Mouse (Mus musculus): ENCODE measurements around the gene Orc3. TPM values are rescaled to one million over a fixed set of nuclear protein-coding genes. Genes with fewer than 3 reads are reported as not detected.
A peak's percentile ranks its signal among the peaks of the same experiment; 100 is the strongest.
"Not testable (repeated sequence)": the region's sequence is repeated elsewhere in the genome, so short reads cannot be mapped to it uniquely, and the experiment has no call there.

Gene Orc3
- polyA plus RNA-seq, 1 experiment from 2014 or later: 78.8 TPM

GRCm38 (mm10) chr4:34581990-34582389 lies 32.8 kb downstream of the Orc3 start:
- H3K9me3 ChIP-seq: no peaks in the 10 kb centered on the region
- H3K27me3 ChIP-seq: no peaks in the 10 kb centered on the region
- no peak overlapping the region for H3K9ac ChIP-seq

GRCm38 (mm10) chr4:34581489-34581888 lies 33.3 kb downstream of the Orc3 start:
- H3K36me3 ChIP-seq: peaks cover 58% of the 10 kb centered on the region
- 81% methylated on average over 1 of the region's 1 CpGs for WGBS

More at GRCm38 (mm10) chr4:34581990-34582389, 32.8 kb downstream of the Orc3 start:
- H3K4me1 ChIP-seq: no peaks in the 10 kb centered on the region
- H3K27ac ChIP-seq: no peak overlapping the region
- H3K36me3 ChIP-seq: peaks cover 54% of the 10 kb centered on the region
- no peak for ATAC-seq (ENCODE audit: insufficient number of reproducible peaks, low FRiP score, low TSS enrichment, low read depth)
- no peak overlapping the region for H3K4me3 ChIP-seq
- H3K4me2 ChIP-seq: no peak overlapping the region
- whole genome bisulfite sequencing: 66% methylated on average over 7 of the region's 7 CpGs

GRCm38 (mm10) chr4:34579215-34579614 lies 35.5 kb downstream of the Orc3 start:
- no peak for ATAC-seq (ENCODE audit: insufficient number of reproducible peaks, low FRiP score, low TSS enrichment, low read depth)
- H3K27me3 ChIP-seq: no peaks in the 10 kb centered on the region
- H3K27ac ChIP-seq: no peak overlapping the region
- H3K4me2 ChIP-seq: no peak overlapping the region
- H3K4me1 ChIP-seq: no peaks in the 10 kb centered on the region
- no peak overlapping the region for H3K9ac ChIP-seq
- H3K36me3 ChIP-seq: peaks cover 71% of the 10 kb centered on the region
- H3K9me3 ChIP-seq: no peaks in the 10 kb centered on the region
- no peak overlapping the region for H3K4me3 ChIP-seq
- WGBS: 88% methylated on average over 1 of the region's 1 CpGs

More at GRCm38 (mm10) chr4:34581489-34581888, 33.3 kb downstream of the Orc3 start:
- not testable (repeated sequence) for H3K27ac ChIP-seq; H3K9ac ChIP-seq; H3K4me1 ChIP-seq; H3K4me3 ChIP-seq; H3K4me2 ChIP-seq; H3K9me3 ChIP-seq; H3K27me3 ChIP-seq; ATAC-seq (ENCODE audit: insufficient number of reproducible peaks, low FRiP score, low TSS enrichment, low read depth)

- 95% methylated on average over 2 of the region's 2 CpGs for WGBS
- no peak overlapping the region for H3K27ac ChIP-seq
- no peaks in the 10 kb centered on the region for H3K27me3 ChIP-seq
- peaks cover 70% of the 10 kb centered on the region for H3K36me3 ChIP-seq
- no peak for ATAC-seq (ENCODE audit: insufficient number of reproducible peaks, low FRiP score, low TSS enrichment, low read depth)
- no peak overlapping the region for H3K9ac ChIP-seq
- H3K4me2 ChIP-seq: no peak overlapping the region
- no peaks in the 10 kb centered on the region for H3K9me3 ChIP-seq
- no peak overlapping the region for H3K4me3 ChIP-seq
- no peaks in the 10 kb centered on the region for H3K4me1 ChIP-seq
These were observed 37.7 kb downstream of the Orc3 start for GRCm38 (mm10) chr4:34577028-34577427.

- Histone ChIP-seq H3K36me3 (peaks cover 75% of the 10 kb centered on the region), H3K4me1 (no peaks in the 10 kb centered on the region), H3K27ac (no peak overlapping the region), H3K4me3 (no peak overlapping the region), H3K27me3 (no peaks in the 10 kb centered on the region), H3K9me3 (no peaks in the 10 kb centered on the region), H3K9ac (no peak overlapping the region), H3K4me2 (no peak overlapping the region)
- no peak for ATAC-seq (ENCODE audit: insufficient number of reproducible peaks, low FRiP score, low TSS enrichment, low read depth)
- WGBS: 72% methylated on average over 2 of the region's 2 CpGs
These were observed 41.9 kb downstream of the Orc3 start for GRCm38 (mm10) chr4:34572876-34573275.

GRCm38 (mm10) chr4:34566226-34566625 lies 48.5 kb downstream of the Orc3 start:
- H3K27me3 ChIP-seq: no peaks in the 10 kb centered on the region
- H3K27ac ChIP-seq: no peak overlapping the region
- no peaks in the 10 kb centered on the region for H3K4me1 ChIP-seq
- no peak for ATAC-seq (ENCODE audit: insufficient number of reproducible peaks, low FRiP score, low TSS enrichment, low read depth)
- H3K4me3 ChIP-seq: no peak overlapping the region
- no peak overlapping the region for H3K4me2 ChIP-seq
- WGBS: 82% methylated on average over 6 of the region's 6 CpGs
- H3K9ac ChIP-seq: no peak overlapping the region
- peaks cover 52% of the 10 kb centered on the region for H3K36me3 ChIP-seq
- H3K9me3 ChIP-seq: no peaks in the 10 kb centered on the region

- no peak for ATAC-seq (ENCODE audit: insufficient number of reproducible peaks, low FRiP score, low TSS enrichment, low read depth)
- 53% methylated on average over 4 of the region's 4 CpGs for WGBS
These were observed 53.8 kb downstream of the Orc3 start for GRCm38 (mm10) chr4:34560971-34561370.

GRCm38 (mm10) chr4:34556183-34556582 lies 58.6 kb downstream of the Orc3 start:
- no peak overlapping the region for H3K27ac ChIP-seq
- no peak for ATAC-seq (ENCODE audit: insufficient number of reproducible peaks, low FRiP score, low TSS enrichment, low read depth)
- H3K36me3 ChIP-seq: no peaks in the 10 kb centered on the region
- no peak overlapping the region for H3K4me3 ChIP-seq
- no peaks in the 10 kb centered on the region for H3K27me3 ChIP-seq
- peaks cover 9% of the 10 kb centered on the region; the same call in 1 of the 2 replicates for H3K4me1 ChIP-seq
- no peak overlapping the region for H3K9ac ChIP-seq
- H3K9me3 ChIP-seq: no peaks in the 10 kb centered on the region
- H3K4me2 ChIP-seq: no peak overlapping the region

More at GRCm38 (mm10) chr4:34560971-34561370, 53.8 kb downstream of the Orc3 start:
- no peaks in the 10 kb centered on the region for H3K27me3 ChIP-seq
- H3K9ac ChIP-seq: no peak overlapping the region
- H3K27ac ChIP-seq: no peak overlapping the region
- H3K4me3 ChIP-seq: no peak overlapping the region
- no peaks in the 10 kb centered on the region for H3K9me3 ChIP-seq
- H3K4me1 ChIP-seq: no peaks in the 10 kb centered on the region
- H3K36me3 ChIP-seq: peaks cover 12% of the 10 kb centered on the region
- no peak overlapping the region for H3K4me2 ChIP-seq

- WGBS: 89% methylated on average over 3 of the region's 3 CpGs
- ATAC-seq (ENCODE audit: insufficient number of reproducible peaks, low FRiP score, low TSS enrichment, low read depth): no peak
- H3K27ac ChIP-seq: no peak overlapping the region
These were observed 59.1 kb downstream of the Orc3 start for GRCm38 (mm10) chr4:34555604-34556003.

GRCm38 (mm10) chr4:34554596-34554995 lies 60.1 kb downstream of the Orc3 start:
- H3K27ac ChIP-seq: no peak overlapping the region
- no peak for ATAC-seq (ENCODE audit: insufficient number of reproducible peaks, low FRiP score, low TSS enrichment, low read depth)
- H3K36me3 ChIP-seq: no peaks in the 10 kb centered on the region
- H3K9me3 ChIP-seq: no peaks in the 10 kb centered on the region
- no peak overlapping the region for H3K4me3 ChIP-seq
- H3K27me3 ChIP-seq: no peaks in the 10 kb centered on the region
- peaks cover 9% of the 10 kb centered on the region; the same call in 1 of the 2 replicates for H3K4me1 ChIP-seq
- H3K9ac ChIP-seq: no peak overlapping the region
- 40% methylated on average over 1 of the region's 1 CpGs for WGBS
- no peak overlapping the region for H3K4me2 ChIP-seq

More at GRCm38 (mm10) chr4:34555604-34556003, 59.1 kb downstream of the Orc3 start:
- Histone ChIP-seq H3K27me3 (no peaks in the 10 kb centered on the region), H3K9me3 (no peaks in the 10 kb centered on the region), H3K9ac (no peak overlapping the region), H3K4me2 (no peak overlapping the region), H3K4me3 (no peak overlapping the region), H3K36me3 (no peaks in the 10 kb centered on the region), H3K4me1 (peaks cover 9% of the 10 kb centered on the region; the same call in 1 of the 2 replicates)

GRCm38 (mm10) chr4:34551966-34552365 lies 62.8 kb downstream of the Orc3 start:
- Histone ChIP-seq H3K9me3 (no peaks in the 10 kb centered on the region), H3K27ac (no peak overlapping the region), H3K9ac (peak overlapping the region; percentile 95; the same call in 1 of the 2 replicates), H3K27me3 (no peaks in the 10 kb centered on the region), H3K4me1 (peaks cover 9% of the 10 kb centered on the region; the same call in 1 of the 2 replicates), H3K4me2 (peak overlapping the region; percentile 54), H3K36me3 (no peaks in the 10 kb centered on the region), H3K4me3 (peak overlapping the region; percentile 98)
- WGBS: 6% methylated on average over 3 of the region's 3 CpGs
- ATAC-seq (ENCODE audit: insufficient number of reproducible peaks, low FRiP score, low TSS enrichment, low read depth): no peak

GRCm38 (mm10) chr4:34551098-34551809 lies 63.5 kb downstream of the Orc3 start:
- H3K4me2 ChIP-seq: peak overlapping the region; percentile 54
- no peaks in the 10 kb centered on the region for H3K36me3 ChIP-seq
- no peaks in the 10 kb centered on the region for H3K27me3 ChIP-seq
- H3K9me3 ChIP-seq: no peaks in the 10 kb centered on the region
- WGBS: 0% methylated on average over 34 of the region's 50 CpGs
- H3K9ac ChIP-seq: peak overlapping the region; percentile 95
- ATAC-seq (ENCODE audit: insufficient number of reproducible peaks, low FRiP score, low TSS enrichment, low read depth): peak; percentile 52; the same call in 1 of the 2 replicates
- peak overlapping the region; percentile 97 for H3K27ac ChIP-seq
- H3K4me3 ChIP-seq: peak overlapping the region; percentile 98
- H3K4me1 ChIP-seq: peaks cover 9% of the 10 kb centered on the region; the same call in 1 of the 2 replicates
